ENCODE assay signal across 15 mouse cellular contexts in genomic region chr16:17085636-17086035, GRCm38 (mm10). TPM values are rescaled to one million over a fixed set of nuclear protein-coding genes. Genes with fewer than 3 reads are reported as not detected.
DNase-seq lines count a peak whose midpoint lies in the region; ATAC-seq and TF ChIP-seq lines count a peak whose summit lies in the region.
"Had no signal": no experiment of that assay in that cellular context is flagged by ENCODE, and none has a peak within 500 bp of the region (broad histone marks: within the 10 kb centered on the region; RNA-seq: fewer than 3 reads in every experiment).

No protein-coding gene starts in this region.

- peaks cover 0 to 2% of the 10 kb centered on the region in 2 experiments; a peak in 1 of 4 replicates for H3K4me1 ChIP-seq in ES-E14 (ENCODE audit: control insufficient read depth in 2 of 2, insufficient read depth in 2 of 2, low read length in 2 of 2, poor library complexity in 1 of 2)
- no peaks in the 10 kb centered on the region for H3K4me1 ChIP-seq in midbrain, embryonic 16.5 days (ENCODE audit: control insufficient read depth, insufficient read depth, low read length)
- H3K4me1 ChIP-seq in hindbrain, embryonic 11.5 days (replicated peaks; ENCODE audit: control insufficient read depth, insufficient read depth, low read length): no peaks in the 10 kb centered on the region
- H3K4me1 ChIP-seq: hindbrain, embryonic 10.5 days; liver, embryonic 15.5 days; midbrain, embryonic 13.5 days; neural tube, embryonic 15.5 days had no signal

- 98% methylated on average over 4 of the region's 4 CpGs for WGBS in midbrain, embryonic 16.5 days
- 93% methylated on average over 4 of the region's 4 CpGs for WGBS in hindbrain, embryonic 11.5 days

- no peaks in the 10 kb centered on the region for H3K9me3 ChIP-seq in ES-E14 (ENCODE audit: control insufficient read depth, insufficient read depth, low read depth, low read length)
- H3K9me3 ChIP-seq in midbrain, embryonic 16.5 days (replicated peaks; ENCODE audit: control insufficient read depth, low read length, poor library complexity, severe bottlenecking): no peaks in the 10 kb centered on the region
- H3K9me3 ChIP-seq in hindbrain, embryonic 11.5 days (ENCODE audit: control insufficient read depth, low read length): no peaks in the 10 kb centered on the region
- H3K9me3 ChIP-seq: hindbrain, embryonic 10.5 days; liver, embryonic 15.5 days; midbrain, embryonic 13.5 days; neural tube, embryonic 15.5 days had no signal

- in situ Hi-C loops in ES-E14 (cut with MboI; ENCODE audit: low sequenced_read_pairs in 2 of 2, unreplicated experiment in 2 of 2): no loop called here

- intact Hi-C loops in left cerebral cortex, postnatal 4 days (cut with DNase I): no loop called here

- H3K4me3 ChIP-seq in ES-E14 (ENCODE audit: insufficient read depth in 1 of 2, low read depth in 1 of 2, low read length in 2 of 2, poor library complexity in 1 of 2, severe bottlenecking in 1 of 2): no peak overlapping the region
- H3K4me3 ChIP-seq in midbrain, embryonic 16.5 days (ENCODE audit: low read depth, low read length): no peak overlapping the region
- H3K4me3 ChIP-seq in hindbrain, embryonic 11.5 days (ENCODE audit: low read depth, low read length): no peak overlapping the region
- H3K4me3 ChIP-seq: erythroblast, embryonic 14.5 days; hindbrain, embryonic 10.5 days; liver, embryonic 15.5 days; midbrain, embryonic 13.5 days; neural tube, embryonic 15.5 days had no signal

- 0 out of 2 replicates have a peak overlapping the region, but pooled peaks have one; percentile 15 for H3K27ac ChIP-seq in ES-E14 (ENCODE audit: insufficient read depth, low read depth, low read length, poor library complexity, severe bottlenecking)
- no peak overlapping the region for H3K27ac ChIP-seq in midbrain, embryonic 16.5 days (ENCODE audit: low read length)
- no peak overlapping the region for H3K27ac ChIP-seq in hindbrain, embryonic 11.5 days (ENCODE audit: low read depth, low read length)
- H3K27ac ChIP-seq: hindbrain, embryonic 10.5 days; liver, embryonic 15.5 days; midbrain, embryonic 13.5 days; neural tube, embryonic 15.5 days had no signal

- peaks cover 52% of the 10 kb centered on the region for H3K36me3 ChIP-seq in ES-E14 (ENCODE audit: control insufficient read depth, insufficient read depth, low read length, poor library complexity, severe bottlenecking)
- peaks cover 57% of the 10 kb centered on the region for H3K36me3 ChIP-seq in midbrain, embryonic 16.5 days (ENCODE audit: control insufficient read depth, insufficient read depth, low read length)
- H3K36me3 ChIP-seq in hindbrain, embryonic 11.5 days (ENCODE audit: control insufficient read depth, insufficient read depth, low read length): 0 out of 2 replicates have a peak, but pooled peaks cover 6% of the 10 kb centered on the region

- H3K4me2 ChIP-seq in midbrain, embryonic 16.5 days (ENCODE audit: low read length): no peak overlapping the region
- H3K4me2 ChIP-seq in hindbrain, embryonic 11.5 days (replicated peaks; ENCODE audit: low read depth, low read length): no peak overlapping the region
- H3K4me2 ChIP-seq: liver, embryonic 15.5 days; midbrain, embryonic 13.5 days; neural tube, embryonic 15.5 days had no signal

- no peak overlapping the region for H3K9ac ChIP-seq in ES-E14 (ENCODE audit: insufficient read depth, low read depth, low read length, poor library complexity, severe bottlenecking)
- H3K9ac ChIP-seq in midbrain, embryonic 16.5 days (ENCODE audit: low read depth, low read length): no peak overlapping the region
- H3K9ac ChIP-seq in hindbrain, embryonic 11.5 days (ENCODE audit: low read depth, low read length): no peak overlapping the region
- H3K9ac ChIP-seq: liver, embryonic 15.5 days; midbrain, embryonic 13.5 days; neural tube, embryonic 15.5 days had no signal

- no peaks in the 10 kb centered on the region for H3K27me3 ChIP-seq in midbrain, embryonic 16.5 days (ENCODE audit: control insufficient read depth, insufficient read depth, low read depth, low read length)
- no peaks in the 10 kb centered on the region for H3K27me3 ChIP-seq in hindbrain, embryonic 11.5 days (ENCODE audit: control insufficient read depth, insufficient read depth, low read length)
- H3K27me3 ChIP-seq: CH12.LX; liver, embryonic 15.5 days; midbrain, embryonic 13.5 days; neural tube, embryonic 15.5 days had no signal

- peak; percentile 30; the same call in 1 of the 2 replicates for ATAC-seq in common myeloid progenitor, adult 5-6 weeks (replicated peaks; ENCODE audit: low read depth, poor library complexity, severe bottlenecking)
- ATAC-seq in midbrain, embryonic 16.5 days: no peak
- ATAC-seq in hindbrain, embryonic 11.5 days (ENCODE audit: low FRiP score): no peak
- ATAC-seq: midbrain, embryonic 13.5 days had no signal

- DNase-seq in kidney, adult 9 months: peak; percentile 29
- DNase-seq in kidney, postnatal 4 days: no peak
- DNase-seq in ES-E14 (ENCODE audit: low read depth, low spot score): no peak
- peak; percentile 31 for DNase-seq in lung, postnatal 25 days (ENCODE audit: low spot score)
- no peak for DNase-seq in left cerebral cortex, postnatal 4 days
- no peak for DNase-seq in hindbrain, embryonic 11.5 days (ENCODE audit: low spot score)
- DNase-seq: thymus, postnatal 25 days had no signal

TF ChIP-seq in ES-E14, 5 proteins besides CTCF, POLR2A, EP300 and RAD21:
- TF ChIP-seq MAFK (IDR thresholded peaks at IDR 0.05; ENCODE audit: insufficient read depth, low read depth, low read length): no peak
- no peak for TF ChIP-seq HCFC1 (IDR thresholded peaks at IDR 0.05; ENCODE audit: borderline replicate concordance, insufficient read depth, low read length)
- TF ChIP-seq CHD2 (IDR thresholded peaks at IDR 0.05; ENCODE audit: low read depth, low read length): no peak
TF ChIP-seq in ES-E14: peak in this region for 0.

RNA-seq across cellular contexts. Expression of gene Ypel1, which starts 16.1 kb away (rescaled TPM):
- 5.9 and 10.5 TPM in 2 replicates for total RNA-seq in ES-E14 (2012; rRNA removed)
- total RNA-seq in common myeloid progenitor, adult 5-6 weeks (2017): 8.5 and 9.2 TPM in 2 replicates
- 150 and 160 TPM in 2 replicates for polyA plus RNA-seq in midbrain, embryonic 16.5 days (2015; fragmentation: Nextera tagmentation; extraction: Ambion mirVana)
- 100 to 1,000 TPM; 102 to 114 TPM for total RNA-seq in left cerebral cortex, postnatal 4 days (2021)
- 91.6 and 108 TPM in 2 replicates for polyA plus RNA-seq in hindbrain, embryonic 11.5 days (2014; fragmentation: Nextera tagmentation; extraction: Ambion mirVana)

RNA-seq across cellular contexts. Expression of gene Ppil2, which starts 25.4 kb away (rescaled TPM):
- 73.2 and 86.7 TPM in 2 replicates for total RNA-seq in ES-E14 (2012; rRNA removed)
- 76.0 and 90.0 TPM in 2 replicates for total RNA-seq in common myeloid progenitor, adult 5-6 weeks (2017)
- 147 and 153 TPM in 2 replicates for polyA plus RNA-seq in midbrain, embryonic 16.5 days (2015; fragmentation: Nextera tagmentation; extraction: Ambion mirVana)
- 10 to 100 TPM; 88.3 to 91.9 TPM for total RNA-seq in left cerebral cortex, postnatal 4 days (2021)
- polyA plus RNA-seq in hindbrain, embryonic 11.5 days (2014; fragmentation: Nextera tagmentation; extraction: Ambion mirVana): 149 and 154 TPM in 2 replicates

RNA-seq across cellular contexts. Expression of gene 2610318N02Rik, which starts 39.3 kb away (rescaled TPM):
- 47.7 and 74.0 TPM in 2 replicates for total RNA-seq in ES-E14 (2012; rRNA removed)
- total RNA-seq in common myeloid progenitor, adult 5-6 weeks (2017): 18.6 and 19.7 TPM in 2 replicates
- 10.0 and 14.9 TPM in 2 replicates for polyA plus RNA-seq in midbrain, embryonic 16.5 days (2015; fragmentation: Nextera tagmentation; extraction: Ambion mirVana)
- 1 to 10 TPM; 4.8 to 6.1 TPM for total RNA-seq in left cerebral cortex, postnatal 4 days (2021)
- polyA plus RNA-seq in hindbrain, embryonic 11.5 days (2014; fragmentation: Nextera tagmentation; extraction: Ambion mirVana): 98.3 and 107 TPM in 2 replicates

RNA-seq across cellular contexts. Expression of gene Sdf2l1, which starts 46.5 kb away (rescaled TPM):
- total RNA-seq in ES-E14 (2012; rRNA removed): 112 and 168 TPM in 2 replicates
- 47.0 and 52.7 TPM in 2 replicates for total RNA-seq in common myeloid progenitor, adult 5-6 weeks (2017)
- polyA plus RNA-seq in midbrain, embryonic 16.5 days (2015; fragmentation: Nextera tagmentation; extraction: Ambion mirVana): 26.3 and 26.6 TPM in 2 replicates
- total RNA-seq in left cerebral cortex, postnatal 4 days (2021): 10 to 100 TPM; 10.8 to 12.6 TPM
- polyA plus RNA-seq in hindbrain, embryonic 11.5 days (2014; fragmentation: Nextera tagmentation; extraction: Ambion mirVana): 67.1 and 70.9 TPM in 2 replicates

RNA-seq across cellular contexts. Expression of gene Ydjc, which starts 58.8 kb away (rescaled TPM):
- 34.0 and 64.7 TPM in 2 replicates for total RNA-seq in ES-E14 (2012; rRNA removed)
- 14.3 and 25.8 TPM in 2 replicates for total RNA-seq in common myeloid progenitor, adult 5-6 weeks (2017)
- polyA plus RNA-seq in midbrain, embryonic 16.5 days (2015; fragmentation: Nextera tagmentation; extraction: Ambion mirVana): 42.0 and 51.3 TPM in 2 replicates
- total RNA-seq in left cerebral cortex, postnatal 4 days (2021): 10 to 100 TPM; 71.3 to 74.5 TPM
- polyA plus RNA-seq in hindbrain, embryonic 11.5 days (2014; fragmentation: Nextera tagmentation; extraction: Ambion mirVana): 11.4 and 11.9 TPM in 2 replicates

Comparison
In these comparisons a context has a peak if more than half of its experiments do, and no peak if none do; other contexts are left out.
1. DNase-seq: peak in kidney, adult 9 months (single experiment) and lung, postnatal 25 days (single experiment); none in kidney, postnatal 4 days (0 of 2), ES-E14 (single experiment), left cerebral cortex, postnatal 4 days (single experiment) and hindbrain, embryonic 11.5 days (single experiment).